Mouse (Mus musculus): ENCODE data around the gene Tusc2. TPM values are rescaled to one million over a fixed set of nuclear protein-coding genes. Genes with fewer than 3 reads are reported as not detected.
"Not testable (repeated sequence)": the region's sequence is repeated elsewhere in the genome, so short reads cannot be mapped to it uniquely, and the experiment has no call there.

Gene Tusc2
- total RNA-seq, 2 experiments from 2014 or later = 5.3 to 8.3 TPM

DNA sequence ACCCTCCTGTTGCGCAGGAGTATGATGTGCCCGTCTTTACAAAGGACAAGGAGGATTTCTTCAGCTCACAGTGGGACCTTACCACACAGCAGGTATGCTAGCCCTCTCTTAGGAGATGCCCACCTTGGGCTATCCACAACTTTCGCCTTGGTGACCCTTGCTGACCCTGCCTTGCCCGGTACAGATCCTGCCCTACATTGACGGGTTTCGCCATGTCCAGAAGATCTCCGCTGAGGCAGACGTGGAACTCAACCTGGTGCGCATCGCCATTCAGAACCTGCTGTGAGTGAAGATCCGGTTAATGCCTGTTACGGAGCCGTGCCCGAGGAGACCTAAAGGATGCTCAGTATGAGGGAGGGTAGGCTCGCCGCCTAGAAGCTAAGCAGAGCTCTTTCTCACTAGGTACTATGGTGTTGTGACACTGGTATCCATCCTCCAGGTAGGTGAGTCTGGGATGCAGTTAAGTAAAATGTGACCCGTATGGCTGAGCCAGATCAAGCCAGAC is 18.8 kb upstream of the Tusc2 start:
- ATAC-seq (replicated peaks; ENCODE audit: low FRiP score, poor library complexity, severe bottlenecking) = no peak

DNA sequence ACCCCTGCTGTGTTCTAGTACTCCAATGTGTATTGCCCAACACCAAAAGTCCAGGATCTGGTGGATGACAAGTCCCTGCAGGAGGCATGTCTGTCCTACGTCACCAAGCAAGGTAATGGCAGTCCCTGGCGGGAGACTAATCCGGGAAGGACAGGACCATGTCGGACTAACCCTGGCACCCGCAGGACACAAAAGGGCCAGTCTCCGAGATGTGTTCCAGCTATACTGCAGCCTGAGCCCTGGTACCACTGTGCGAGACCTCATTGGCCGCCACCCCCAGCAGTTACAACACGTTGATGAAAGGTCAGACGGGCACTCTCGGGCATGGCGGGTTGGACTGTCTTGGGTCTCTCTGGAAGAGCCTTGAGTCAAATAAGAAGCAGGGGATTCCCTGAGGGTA is 18.3 kb upstream of the Tusc2 start:
- ATAC-seq (replicated peaks; ENCODE audit: low FRiP score, poor library complexity, severe bottlenecking) = no peak

DNA sequence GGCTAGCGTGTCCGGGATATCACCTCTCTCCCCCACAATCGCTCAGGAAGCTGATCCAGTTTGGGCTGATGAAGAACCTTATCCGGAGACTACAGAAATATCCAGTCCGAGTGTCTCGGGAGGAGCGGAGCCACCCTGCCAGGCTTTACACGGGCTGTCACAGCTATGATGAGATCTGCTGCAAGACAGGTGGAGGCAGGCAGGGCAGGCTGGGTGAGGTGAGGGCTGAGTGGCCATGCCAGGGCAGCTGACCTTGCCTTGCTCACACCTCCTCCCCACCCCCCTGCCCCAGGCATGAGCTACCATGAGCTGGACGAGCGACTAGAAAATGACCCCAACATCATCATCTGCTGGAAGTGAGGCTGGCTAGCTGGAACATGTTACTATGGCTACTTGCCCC is 17.9 kb upstream of the Tusc2 start:
- ATAC-seq (replicated peaks; ENCODE audit: low FRiP score, poor library complexity, severe bottlenecking) = no peak

DNA sequence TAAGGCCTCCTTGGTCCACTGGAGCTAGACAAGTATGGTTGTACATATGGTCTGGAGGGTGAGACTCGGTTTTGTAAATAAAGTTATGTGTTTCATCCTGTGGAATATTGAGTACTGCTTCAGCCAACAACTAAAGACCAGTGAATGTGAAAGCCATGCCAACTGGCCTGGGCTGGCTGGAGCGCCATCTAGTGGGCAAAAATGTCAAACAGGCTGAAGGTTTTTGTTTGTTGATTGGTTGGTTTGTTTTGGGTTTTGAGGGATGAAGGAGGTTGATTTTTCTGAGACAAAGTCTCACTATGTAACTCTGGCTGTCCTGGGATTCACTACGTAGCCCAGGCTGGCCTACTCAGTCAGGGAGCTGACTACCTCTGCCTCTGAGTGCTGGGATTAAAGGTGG is 17.5 kb upstream of the Tusc2 start:
- peak; percentile 34; the same call in 1 of the 2 replicates for ATAC-seq (replicated peaks; ENCODE audit: low FRiP score, poor library complexity, severe bottlenecking)

DNA sequence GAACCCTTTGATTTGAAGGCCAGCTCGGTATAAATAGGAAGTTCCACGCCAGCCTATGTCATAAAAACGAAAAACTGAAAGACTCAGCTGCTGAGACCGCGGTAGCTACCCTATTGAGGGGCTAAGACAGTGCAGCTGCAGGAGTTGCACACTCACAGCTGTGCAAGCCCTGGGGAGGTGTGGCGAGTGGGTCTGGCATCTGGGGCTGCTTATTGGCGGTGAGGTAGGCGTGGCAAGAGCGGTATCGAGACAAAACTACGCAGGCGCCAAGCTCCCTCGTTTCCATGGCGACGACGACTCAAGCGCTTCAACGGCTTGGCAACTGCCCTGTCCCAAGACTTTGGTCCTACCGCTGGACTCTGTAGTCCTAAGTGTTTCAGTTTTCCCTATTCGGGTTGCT is 16.0 kb upstream of the Tusc2 start, which contains the start of gene Zmynd10:
Zmynd10 (plus strand) TSS at position 273 of the 400 bp plus-strand sequence.
- peak; percentile 72 for ATAC-seq (replicated peaks; ENCODE audit: low FRiP score, poor library complexity, severe bottlenecking)

DNA sequence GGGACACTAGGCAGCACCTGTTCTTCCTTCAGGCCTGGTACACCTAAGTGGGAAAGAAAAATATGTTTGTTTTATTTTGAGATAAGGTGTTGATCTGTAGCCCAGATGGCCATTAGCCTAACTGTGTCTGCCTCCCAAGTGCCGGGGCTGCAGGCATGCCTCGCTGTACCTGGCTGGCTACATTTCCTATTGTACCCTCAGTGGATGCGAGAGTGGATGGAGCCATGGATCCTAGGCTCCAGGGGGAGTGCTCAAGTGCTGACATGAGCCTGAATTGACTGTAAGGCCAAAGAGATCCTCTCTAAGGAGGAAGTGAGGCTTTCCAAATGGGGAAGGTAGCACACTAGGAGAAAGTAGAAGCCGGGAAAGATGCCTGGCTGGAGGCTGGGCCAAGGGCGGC is 15.1 kb upstream of the Tusc2 start:
- ATAC-seq (replicated peaks; ENCODE audit: low FRiP score, poor library complexity, severe bottlenecking) = no peak

DNA sequence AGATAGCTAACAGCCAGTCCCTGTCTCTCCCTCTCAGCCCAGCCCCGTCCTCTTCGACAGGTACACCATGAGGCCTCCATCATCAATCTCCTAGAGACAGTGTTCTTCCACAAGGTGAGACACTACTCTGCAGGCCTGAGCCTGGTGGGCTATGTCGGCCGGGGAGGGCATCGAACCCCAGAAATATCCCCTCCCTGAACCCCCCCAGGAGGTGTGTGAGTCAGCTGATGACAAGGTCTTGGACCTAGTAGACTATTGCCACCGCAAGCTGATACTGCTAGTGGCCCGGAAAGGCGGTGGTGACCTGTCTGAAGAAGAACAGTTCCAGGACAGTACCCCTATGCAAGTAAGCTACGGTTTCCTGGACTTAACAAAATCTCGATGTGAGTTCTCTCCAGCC is 14.2 kb upstream of the Tusc2 start:
- ATAC-seq (replicated peaks; ENCODE audit: low FRiP score, poor library complexity, severe bottlenecking) = no peak

DNA sequence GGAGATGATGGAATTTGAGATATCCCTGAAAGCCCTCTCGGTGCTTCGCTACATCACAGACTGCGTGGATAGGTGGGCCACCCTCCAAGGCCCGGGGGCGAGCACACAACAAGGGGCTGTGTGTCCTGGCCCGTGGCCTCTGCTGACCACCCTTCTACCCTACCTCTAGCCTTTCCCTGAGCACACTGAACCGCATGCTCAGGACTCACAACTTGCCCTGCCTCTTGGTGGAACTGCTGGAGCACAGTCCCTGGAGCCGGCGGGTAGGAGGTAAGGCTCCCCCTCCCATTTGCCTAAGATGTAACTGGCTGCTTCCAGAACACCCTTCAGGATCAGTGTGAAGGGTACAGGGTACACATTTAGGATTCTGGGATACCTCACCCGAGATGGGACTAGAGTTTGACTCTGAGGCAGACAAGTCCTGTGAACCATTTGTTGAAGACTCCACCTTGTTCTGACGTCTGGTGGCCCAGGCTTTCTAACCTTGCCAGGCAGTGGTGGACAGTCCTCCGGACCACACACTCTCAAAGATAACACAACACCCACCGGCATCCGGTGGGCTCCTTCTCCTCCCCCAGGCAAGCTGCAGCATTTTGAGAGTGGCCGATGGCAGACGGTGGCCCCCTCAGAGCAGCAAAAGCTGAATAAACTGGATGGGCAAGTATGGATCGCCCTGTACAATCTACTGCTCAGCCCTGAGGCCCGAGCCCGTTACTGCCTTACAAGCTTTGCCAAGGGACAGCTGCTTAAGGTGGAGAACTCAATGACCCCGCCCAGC is 13.6 kb upstream of the Tusc2 start:
- no peak for ATAC-seq (replicated peaks; ENCODE audit: low FRiP score, poor library complexity, severe bottlenecking)

DNA sequence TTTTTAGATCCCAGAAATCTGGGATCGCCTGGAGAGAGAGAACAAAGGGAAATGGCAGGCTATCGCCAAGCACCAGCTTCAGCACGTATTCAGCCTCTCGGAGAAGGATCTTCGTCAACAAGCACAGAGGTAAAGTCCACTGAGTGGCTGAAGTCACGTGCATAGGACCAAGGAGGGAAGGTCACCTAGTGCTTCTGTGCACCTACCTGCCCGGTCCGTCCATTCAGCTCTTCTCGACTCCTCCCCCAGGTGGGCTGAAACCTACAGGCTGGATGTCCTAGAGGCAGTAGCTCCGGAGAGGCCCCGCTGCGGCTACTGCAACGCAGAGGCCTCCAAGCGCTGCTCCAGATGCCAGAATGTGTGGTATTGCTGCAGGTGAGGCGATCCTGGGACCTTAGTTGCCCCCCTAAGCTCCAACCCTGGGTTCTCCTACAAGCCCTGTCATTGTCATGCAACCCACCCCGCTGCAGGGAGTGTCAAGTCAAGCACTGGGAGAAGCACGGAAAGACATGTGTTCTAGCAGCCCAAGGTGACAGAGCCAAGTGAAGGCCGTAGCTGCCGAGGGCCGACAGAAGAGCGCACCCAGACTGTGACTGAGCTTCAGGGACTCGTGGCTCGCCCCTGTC is 12.5 kb upstream of the Tusc2 start:
- no peak for ATAC-seq (replicated peaks; ENCODE audit: low FRiP score, poor library complexity, severe bottlenecking)

DNA sequence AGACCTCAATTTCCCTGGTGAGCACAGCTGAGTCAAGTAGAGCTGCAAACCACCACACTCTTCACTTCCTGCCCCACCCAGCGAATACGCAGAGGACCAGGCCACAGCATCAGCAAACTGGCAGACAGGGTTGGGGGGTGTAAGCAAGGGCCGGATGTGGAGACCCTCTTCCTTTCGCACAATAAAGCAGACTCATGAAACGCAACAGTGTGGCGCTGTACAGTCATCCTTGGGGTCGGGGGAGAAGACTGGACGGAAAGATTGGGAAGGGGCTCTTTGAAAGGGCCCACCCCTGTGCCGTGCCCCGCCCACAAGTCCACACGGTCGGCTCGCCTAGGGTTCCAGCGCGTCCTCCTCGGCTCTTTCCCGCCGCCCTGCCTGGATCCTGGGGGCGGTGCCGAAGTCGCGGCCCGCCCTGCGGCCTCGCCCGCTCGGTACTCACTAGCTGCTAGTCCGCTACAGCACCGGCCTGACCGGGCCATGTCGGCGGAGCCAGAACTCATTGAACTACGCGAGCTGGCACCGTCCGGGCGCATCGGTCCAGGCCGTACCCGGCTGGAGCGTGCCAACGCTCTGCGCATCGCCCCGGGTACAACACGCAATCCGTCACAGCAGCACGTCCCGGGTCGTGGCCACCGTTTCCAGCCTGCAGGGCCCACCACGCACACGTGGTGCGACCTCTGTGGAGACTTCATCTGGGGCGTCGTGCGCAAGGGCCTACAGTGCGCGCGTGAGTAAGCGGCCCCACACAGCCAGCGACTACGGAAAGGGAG is 11.8 kb upstream of the Tusc2 start, which contains the start of gene Rassf1:
Rassf1 (plus strand) TSS at position 439 of the 773 bp plus-strand sequence.
- 0 out of 2 replicates have a peak, but pooled peaks have one; percentile 34 for ATAC-seq (replicated peaks; ENCODE audit: low FRiP score, poor library complexity, severe bottlenecking)

DNA sequence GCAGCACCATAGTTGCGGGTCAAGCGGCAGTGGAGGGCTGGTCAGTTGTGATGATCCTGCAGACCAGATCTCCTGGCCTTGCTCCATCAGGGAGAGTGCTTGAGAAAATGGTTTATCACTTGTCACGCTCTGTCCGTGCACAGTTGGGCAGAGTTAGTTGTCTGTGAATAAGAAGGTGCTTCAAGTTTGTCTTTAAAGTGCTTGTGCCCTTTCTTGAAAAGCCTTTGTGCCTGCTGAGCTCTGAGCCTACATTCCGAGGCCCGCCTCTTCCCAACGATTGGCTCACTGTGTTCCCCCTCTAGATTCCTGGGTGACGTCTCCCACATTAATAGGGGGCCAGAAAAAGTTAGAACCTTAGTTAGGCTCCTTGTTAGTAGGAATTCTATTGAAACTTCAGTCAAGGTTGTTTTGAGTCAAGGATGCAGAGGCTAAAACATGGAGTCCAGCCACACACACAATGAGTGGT is 11.1 kb upstream of the Tusc2 start:
- no peak for ATAC-seq (replicated peaks; ENCODE audit: low FRiP score, poor library complexity, severe bottlenecking)

DNA sequence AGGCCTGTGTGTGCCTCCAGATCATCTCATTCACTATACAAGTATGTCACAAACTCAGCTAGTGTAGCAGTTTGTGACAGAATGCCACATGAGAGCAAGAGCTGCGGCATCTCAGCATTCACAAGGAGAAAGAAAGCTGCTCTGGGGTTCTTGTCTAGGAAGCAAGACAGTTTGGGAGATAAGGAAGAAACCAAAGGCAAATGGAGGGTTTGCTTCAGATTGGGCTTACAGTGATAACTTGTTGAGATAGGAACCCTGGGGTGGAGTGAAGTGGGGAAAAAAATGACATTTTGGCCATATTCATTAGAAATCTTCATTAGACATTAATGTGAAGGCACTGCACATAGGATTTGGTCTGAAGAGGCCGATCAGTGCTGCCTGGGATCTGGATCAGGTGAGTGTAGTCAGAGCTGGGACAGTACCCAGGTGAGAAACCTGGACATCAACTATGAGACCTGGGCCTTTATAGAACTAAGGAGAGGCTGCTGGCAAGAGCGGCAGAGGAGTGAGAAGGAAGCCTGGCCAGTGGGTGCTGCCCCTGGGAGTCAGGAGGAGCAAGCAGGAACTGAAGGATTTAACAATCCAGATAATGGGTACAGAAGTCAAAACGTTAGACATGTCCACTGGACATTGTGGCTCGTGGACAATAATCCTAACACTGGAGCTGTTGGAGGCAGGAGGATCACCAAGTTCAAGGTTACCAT is 10.2 kb upstream of the Tusc2 start:
- no peak for ATAC-seq (replicated peaks; ENCODE audit: low FRiP score, poor library complexity, severe bottlenecking)

DNA sequence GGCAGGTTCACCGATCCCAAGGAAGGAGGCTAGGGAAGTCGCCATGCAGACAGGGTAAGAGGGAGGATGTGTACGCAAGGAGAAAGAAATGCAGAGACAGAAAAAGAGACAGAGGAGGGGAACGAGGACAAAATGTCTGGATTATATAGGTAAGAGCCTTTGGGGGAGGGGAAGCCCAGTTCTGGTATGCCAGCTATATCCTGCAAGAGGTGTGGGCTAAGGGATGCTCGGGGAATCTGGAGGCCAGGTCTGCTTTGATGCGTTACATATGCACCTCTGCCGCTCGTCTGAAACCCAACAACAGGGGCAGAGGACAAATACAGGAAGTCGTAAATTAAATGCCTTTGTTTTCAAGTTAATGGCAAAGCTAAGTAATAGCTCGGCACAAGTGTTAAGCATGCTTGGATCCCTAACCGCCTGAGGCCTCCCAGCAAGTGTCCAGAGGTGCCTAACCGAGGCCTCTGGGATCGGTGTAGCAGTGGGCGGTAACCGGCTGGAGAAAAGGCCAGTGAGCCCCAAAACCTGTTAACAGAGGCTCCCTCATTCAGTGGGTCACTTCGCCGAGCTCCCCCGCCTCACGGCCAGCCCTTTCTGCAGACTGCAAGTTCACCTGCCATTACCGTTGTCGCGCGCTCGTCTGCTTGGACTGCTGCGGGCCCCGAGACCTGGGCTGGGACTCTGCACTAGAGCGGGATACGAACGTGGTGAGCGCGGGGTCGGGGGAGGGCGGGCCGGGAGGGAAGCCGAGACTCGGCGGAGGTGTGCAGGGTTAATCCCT is 9.3 kb upstream of the Tusc2 start:
- ATAC-seq (replicated peaks; ENCODE audit: low FRiP score, poor library complexity, severe bottlenecking) = peak; percentile 6

DNA sequence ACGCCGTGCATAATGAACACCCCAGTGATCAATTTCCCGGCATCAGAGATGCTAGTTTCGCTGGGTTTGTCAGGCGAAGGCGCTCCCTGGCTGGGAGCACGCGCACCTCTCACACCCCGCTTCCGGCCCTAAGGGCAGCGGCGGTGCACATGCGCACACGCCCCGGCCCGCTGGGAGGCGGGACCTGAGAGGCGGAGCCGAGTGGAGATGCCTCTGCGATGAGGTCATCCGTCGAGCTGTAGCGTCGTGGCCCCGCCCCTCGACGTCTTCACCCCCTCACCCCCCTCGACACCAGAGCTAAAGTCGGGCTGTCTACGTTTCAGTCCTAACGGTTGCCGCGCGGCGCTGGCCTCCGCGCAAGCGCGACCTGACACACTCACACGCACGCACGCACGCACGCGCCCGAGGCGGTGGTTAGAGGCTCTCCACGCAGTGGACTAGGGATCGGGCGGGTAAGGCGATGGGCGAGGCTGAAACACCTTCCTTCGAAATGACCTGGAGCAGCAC is 8.7 kb upstream of the Tusc2 start:
- ATAC-seq (replicated peaks; ENCODE audit: low FRiP score, poor library complexity, severe bottlenecking) = peak; percentile 91

DNA sequence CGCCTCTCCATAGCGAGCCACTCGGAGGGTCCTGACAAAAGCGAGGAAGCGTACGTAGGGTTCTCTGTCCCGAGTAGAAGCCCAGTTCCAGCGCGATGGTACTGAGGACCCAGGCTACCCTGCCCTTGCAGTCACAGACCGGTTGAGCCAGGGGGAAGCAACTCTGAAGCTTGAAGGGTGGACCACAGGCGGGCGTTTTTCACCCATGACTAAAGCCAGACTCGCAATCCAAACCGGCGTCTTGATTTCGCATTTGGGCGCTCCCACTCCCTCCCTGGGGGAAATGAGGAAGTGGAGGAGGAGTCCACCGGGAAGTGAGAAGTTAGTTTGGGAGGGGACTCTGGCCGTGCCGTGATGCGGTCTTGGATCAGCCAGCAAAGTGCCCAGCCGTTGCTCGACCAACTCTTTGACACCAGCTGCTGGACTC is 8.0 kb upstream of the Tusc2 start:
- peak; percentile 11 for ATAC-seq (replicated peaks; ENCODE audit: low FRiP score, poor library complexity, severe bottlenecking)

DNA sequence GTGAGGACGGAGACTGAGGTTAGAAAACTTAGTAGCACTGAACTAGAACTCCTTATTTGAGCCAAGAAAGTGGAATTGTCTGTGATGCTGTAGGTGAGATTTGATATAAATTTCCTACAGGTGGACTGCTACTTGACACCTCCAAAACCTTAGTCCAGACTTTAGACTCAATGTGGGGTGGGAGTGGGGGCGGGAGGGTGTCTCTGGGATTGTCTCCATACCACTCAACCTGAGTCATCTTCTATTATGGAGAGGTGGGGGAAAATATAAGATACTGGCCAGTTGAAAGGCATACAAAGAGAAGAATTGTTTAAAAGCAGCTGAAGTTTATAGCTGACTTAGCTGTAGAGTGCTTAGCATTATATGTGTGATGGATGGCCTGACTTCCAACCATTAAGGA is 7.4 kb upstream of the Tusc2 start:
- no peak for ATAC-seq (replicated peaks; ENCODE audit: low FRiP score, poor library complexity, severe bottlenecking)

DNA sequence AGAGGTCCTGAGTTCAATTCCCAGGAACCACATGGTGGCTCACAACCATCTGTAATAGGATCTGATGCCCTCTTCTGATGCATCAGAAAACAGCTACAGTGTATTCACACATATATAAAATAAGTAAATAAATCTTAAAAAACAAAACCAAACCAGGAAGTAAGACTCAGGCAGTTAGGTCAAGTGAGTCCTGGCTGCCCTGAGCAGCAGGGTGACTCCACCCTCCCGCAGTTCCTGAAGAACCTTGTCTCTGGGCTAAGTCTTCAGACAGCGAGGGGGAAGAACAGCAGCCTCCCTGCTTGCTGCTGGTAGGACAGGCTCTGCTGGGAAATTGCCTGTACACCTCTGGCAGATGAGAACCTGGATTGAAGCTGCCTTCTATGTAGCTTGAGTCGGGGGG is 6.7 kb upstream of the Tusc2 start:
- ATAC-seq (replicated peaks; ENCODE audit: low FRiP score, poor library complexity, severe bottlenecking) = no peak

DNA sequence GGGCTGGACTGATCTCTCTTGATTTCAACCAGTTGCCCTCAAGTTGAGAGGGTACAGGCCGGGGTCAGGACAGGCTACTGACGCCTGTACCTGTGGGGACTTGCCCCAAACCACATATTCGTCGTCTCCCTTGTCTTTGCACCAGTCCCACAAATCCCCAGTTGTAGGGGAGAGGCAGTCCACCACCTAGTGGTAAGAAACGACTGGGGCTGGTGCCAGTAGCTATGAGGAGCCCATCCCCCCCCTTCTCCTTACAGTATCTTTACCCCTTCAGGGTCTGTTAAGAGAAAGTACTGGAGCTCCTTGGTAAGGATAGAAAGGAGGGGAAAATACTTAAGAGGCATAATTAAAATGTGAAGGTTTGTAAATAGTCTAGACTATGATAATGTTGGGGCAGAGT is 2.5 kb downstream of the Tusc2 start:
- ATAC-seq (replicated peaks; ENCODE audit: low FRiP score, poor library complexity, severe bottlenecking) = not testable (repeated sequence)

Measured in erythroblast, adult 5-6 weeks (primary cell).